Mouse (Mus musculus) hindbrain, embryonic 11.5 days (tissue): Measurements from ENCODE around the gene Dclk1. TPM values are rescaled to one million over a fixed set of nuclear protein-coding genes. Genes with fewer than 3 reads are reported as not detected.
A peak's percentile ranks its signal among the peaks of the same experiment; 100 is the strongest.

Experiments
- ATAC-seq: fragments of 200-750 bp; cut with Nextera tagmentation; 2 replicates; pipeline ENCODE4 v1.8.0; 2017; ENCODE audit warnings: mild to moderate bottlenecking, moderate TSS enrichment, moderate library complexity; ENCODE audit not compliant: low FRiP score
- DNase-seq: peaks from one replicate; pipeline ENCODE4 v3.0.0-alpha.2; 2015; ENCODE audit warnings: low spot score
- H3K27ac ChIP-seq: fragments of 300-500 bp; sonication (generic); 2 replicates; pipeline ENCODE4 v1.5.1; 2014; ENCODE audit warnings: mild to moderate bottlenecking, low read depth, low read length
- H3K27me3 ChIP-seq: fragments of 300-500 bp; sonication (generic); 2 replicates; pipeline ENCODE4 v1.6.1; 2014; ENCODE audit warnings: mild to moderate bottlenecking, low read length, moderate library complexity, mixed read lengths; ENCODE audit not compliant: control insufficient read depth, insufficient read depth
- H3K36me3 ChIP-seq: fragments of 300-500 bp; sonication (generic); 2 replicates; pipeline ENCODE4 v1.6.1; 2014; ENCODE audit warnings: mild to moderate bottlenecking, low read length, moderate library complexity, mixed read lengths; ENCODE audit not compliant: control insufficient read depth, insufficient read depth
- H3K4me1 ChIP-seq: fragments of 300-500 bp; sonication (generic); replicated peaks from 2 replicates; pipeline ENCODE4 v1.6.1; 2014; ENCODE audit warnings: low read length, mixed read lengths; ENCODE audit not compliant: control insufficient read depth, insufficient read depth
- H3K4me2 ChIP-seq: fragments of 300-500 bp; sonication (generic); replicated peaks from 2 replicates; pipeline ENCODE4 v1.6.1; 2014; ENCODE audit warnings: mild to moderate bottlenecking, low read depth, low read length
- H3K4me3 ChIP-seq: fragments of 300-500 bp; sonication (generic); 2 replicates; pipeline ENCODE4 v1.5.1; 2014; ENCODE audit warnings: low read depth, low read length
- H3K9ac ChIP-seq: fragments of 300-500 bp; sonication (generic); 2 replicates; pipeline ENCODE4 v1.6.1; 2014; ENCODE audit warnings: low read depth, low read length
- H3K9me3 ChIP-seq: fragments of 300-500 bp; sonication (generic); 2 replicates; pipeline ENCODE4 v1.6.1; 2016; ENCODE audit warnings: low read length; ENCODE audit not compliant: control insufficient read depth
- WGBS: fragments of 180-500 bp; shearing (Covaris S2); extraction: QIAGEN DNeasy Blood & Tissue Kit; methylation state at CpG from one replicate; pipeline ENCODE4 v1.1.7; 2014; 5-methylcytosine and 5-hydroxymethylcytosine counted together
- polyA plus RNA-seq: library from polyadenylated mRNA; unstranded; fragments of >200 nt; fragmentation: Nextera tagmentation; extraction: Ambion mirVana; gene quantifications from 2 replicates; pipeline ENCODE4 v1.2.1, GENCODE M21; 2014

The Dclk1 gene
- polyA plus RNA-seq, 1 experiment from 2014 or later, result 94.8 TPM

GRCm38 (mm10) chr3:55571034-55571433 is 328.9 kb downstream of the Dclk1 start:
- no peak overlapping the region for H3K27ac ChIP-seq
- no peak for DNase-seq
- H3K9me3 ChIP-seq, result no peaks in the 10 kb centered on the region
- H3K4me1 ChIP-seq, result no peaks in the 10 kb centered on the region
- WGBS, result 85% methylated on average over 3 of the region's 3 CpGs
- H3K4me3 ChIP-seq, result no peak overlapping the region
- H3K36me3 ChIP-seq, result no peaks in the 10 kb centered on the region
- H3K4me2 ChIP-seq, result no peak overlapping the region
- H3K9ac ChIP-seq, result no peak overlapping the region
- no peak for ATAC-seq
- no peaks in the 10 kb centered on the region for H3K27me3 ChIP-seq

- Histone ChIP-seq H3K27me3 (no peaks in the 10 kb centered on the region), H3K4me3 (no peak overlapping the region), H3K9ac (no peak overlapping the region), H3K4me2 (no peak overlapping the region), H3K27ac (no peak overlapping the region; the same call in 1 of the 2 replicates), H3K36me3 (no peaks in the 10 kb centered on the region), H3K9me3 (no peaks in the 10 kb centered on the region), H3K4me1 (no peaks in the 10 kb centered on the region)
- ATAC-seq (peak; percentile 74), DNase-seq (peak; percentile 53)
- 52% methylated on average over 11 of the region's 11 CpGs for WGBS
Measured at GRCm38 (mm10) chr3:55571552-55572296, 329.6 kb downstream of the Dclk1 start.

GRCm38 (mm10) chr3:55572297-55572681 is 330.1 kb downstream of the Dclk1 start:
- H3K9ac ChIP-seq, result no peak overlapping the region
- H3K36me3 ChIP-seq, result no peaks in the 10 kb centered on the region
- 82% methylated on average over 4 of the region's 4 CpGs for WGBS
- no peaks in the 10 kb centered on the region for H3K27me3 ChIP-seq
- no peak overlapping the region for H3K4me3 ChIP-seq
- H3K4me1 ChIP-seq, result no peaks in the 10 kb centered on the region
- ATAC-seq (no peak), DNase-seq (no peak)
- no peaks in the 10 kb centered on the region for H3K9me3 ChIP-seq
- H3K27ac ChIP-seq, result no peak overlapping the region; the same call in 1 of the 2 replicates
- H3K4me2 ChIP-seq, result no peak overlapping the region

- H3K27me3 ChIP-seq, result no peaks in the 10 kb centered on the region
- no peak for DNase-seq
- H3K27ac ChIP-seq, result no peak overlapping the region
- H3K4me3 ChIP-seq, result no peak overlapping the region
- no peaks in the 10 kb centered on the region for H3K4me1 ChIP-seq
- 55% methylated on average over 4 of the region's 4 CpGs for WGBS
- H3K9me3 ChIP-seq, result no peaks in the 10 kb centered on the region
- ATAC-seq, result no peak
- no peak overlapping the region for H3K9ac ChIP-seq
- no peaks in the 10 kb centered on the region for H3K36me3 ChIP-seq
- H3K4me2 ChIP-seq, result no peak overlapping the region
Measured at GRCm38 (mm10) chr3:55574003-55574402, 331.8 kb downstream of the Dclk1 start.

GRCm38 (mm10) chr3:55587434-55587971 is 345.3 kb downstream of the Dclk1 start:
- WGBS, result 25% methylated on average over 12 of the region's 12 CpGs

GRCm38 (mm10) chr3:55587972-55588946 is 346.1 kb downstream of the Dclk1 start:
- no peaks in the 10 kb centered on the region for H3K9me3 ChIP-seq
- DNase-seq, result peak; percentile 74
- H3K4me1 ChIP-seq, result peaks cover 9% of the 10 kb centered on the region
- peak overlapping the region; percentile 78 for H3K27ac ChIP-seq
- H3K36me3 ChIP-seq, result no peaks in the 10 kb centered on the region
- H3K4me3 ChIP-seq, result no peak overlapping the region
- WGBS, result 9% methylated on average over 12 of the region's 12 CpGs
- ATAC-seq, result peak; percentile 91
- 0 out of 2 replicates have a peak overlapping the region, but pooled peaks have one; percentile 21 for H3K9ac ChIP-seq
- H3K27me3 ChIP-seq, result no peaks in the 10 kb centered on the region
- H3K4me2 ChIP-seq, result peak overlapping the region; percentile 23; the same call in 1 of the 2 replicates

More at GRCm38 (mm10) chr3:55587434-55587971, 345.3 kb downstream of the Dclk1 start:
- Histone ChIP-seq H3K27ac (peak overlapping the region; percentile 78), H3K4me1 (peaks cover 9% of the 10 kb centered on the region), H3K36me3 (no peaks in the 10 kb centered on the region), H3K27me3 (no peaks in the 10 kb centered on the region), H3K9me3 (no peaks in the 10 kb centered on the region), H3K4me3 (no peak overlapping the region), H3K9ac (0 out of 2 replicates have a peak overlapping the region, but pooled peaks have one; percentile 21), H3K4me2 (no peak overlapping the region)
- peak; percentile 8; the same call in 1 of the 2 replicates for ATAC-seq
- no peak for DNase-seq

Other genes starting within 250 kb of the Dclk1 start
- gene Ccna1, start 186.9 kb upstream of the Dclk1 start, polyA plus RNA-seq, result 1.6 and 3.7 TPM in 2 replicates
- gene Spg20, start 130.3 kb upstream of the Dclk1 start, polyA plus RNA-seq, result 49.6 and 49.7 TPM in 2 replicates
- gene Ccdc169, start 105.0 kb upstream of the Dclk1 start, polyA plus RNA-seq, result 0.20 TPM in 1 of 2 replicates, not detected in the other
- gene Sohlh2, start 60.3 kb upstream of the Dclk1 start, polyA plus RNA-seq, result not detected in 2 replicates
- not detected in 2 replicates for gene Gm21954, start 229.8 kb downstream of the Dclk1 start, polyA plus RNA-seq